Mouse (Mus musculus): ENCODE measurements around the gene Cyb561d2.

Cyb561d2 gene

GRCm38 (mm10) chr9:107521711-107522399 is 20.1 kb downstream of the Cyb561d2 start:
- ATAC-seq (ENCODE audit: low TSS enrichment) = 0 out of 2 replicates have a peak, but pooled peaks have one; percentile 47

DNA sequence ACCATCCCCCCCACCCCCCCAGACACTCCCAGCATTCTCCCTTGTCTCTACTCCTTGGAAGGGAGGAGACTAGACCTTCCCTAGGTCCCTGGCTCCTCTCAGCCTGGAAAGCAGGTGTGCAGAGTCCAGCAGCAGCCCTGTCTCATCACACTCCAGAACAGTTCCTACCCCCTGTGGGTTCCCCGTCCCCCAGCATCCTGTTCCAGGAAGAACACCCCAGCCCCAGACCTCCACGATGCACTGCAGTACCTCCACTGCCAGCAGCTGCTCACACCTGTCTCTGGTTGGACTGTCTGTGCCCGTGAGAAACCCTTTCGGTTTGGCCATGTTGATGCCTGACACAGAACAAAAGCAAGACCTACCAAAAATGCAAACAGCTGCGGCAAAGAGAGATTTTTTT is 20.8 kb downstream of the Cyb561d2 start:
- no peak for ATAC-seq (ENCODE audit: low TSS enrichment)

DNA sequence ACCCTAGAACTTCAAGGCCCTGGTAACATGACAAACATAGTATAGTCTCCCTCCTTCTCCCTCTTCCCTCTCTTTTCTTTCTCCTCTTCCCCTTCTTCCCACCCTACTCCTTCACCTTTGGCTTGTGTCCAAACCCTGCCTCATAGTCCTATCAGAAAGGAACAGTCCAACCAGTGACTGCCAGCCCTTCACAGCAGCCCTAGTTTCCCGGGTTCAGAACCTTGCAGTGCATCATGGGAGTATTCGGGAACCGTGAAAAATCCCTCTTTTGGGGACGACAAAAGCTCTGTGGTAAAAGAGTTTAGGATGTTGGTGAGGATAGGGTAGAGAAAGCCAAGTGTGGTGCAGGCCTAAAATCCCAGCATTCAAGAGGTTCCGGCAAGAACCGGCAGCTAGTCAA is 21.7 kb downstream of the Cyb561d2 start:
- ATAC-seq (ENCODE audit: low TSS enrichment) = no peak

DNA sequence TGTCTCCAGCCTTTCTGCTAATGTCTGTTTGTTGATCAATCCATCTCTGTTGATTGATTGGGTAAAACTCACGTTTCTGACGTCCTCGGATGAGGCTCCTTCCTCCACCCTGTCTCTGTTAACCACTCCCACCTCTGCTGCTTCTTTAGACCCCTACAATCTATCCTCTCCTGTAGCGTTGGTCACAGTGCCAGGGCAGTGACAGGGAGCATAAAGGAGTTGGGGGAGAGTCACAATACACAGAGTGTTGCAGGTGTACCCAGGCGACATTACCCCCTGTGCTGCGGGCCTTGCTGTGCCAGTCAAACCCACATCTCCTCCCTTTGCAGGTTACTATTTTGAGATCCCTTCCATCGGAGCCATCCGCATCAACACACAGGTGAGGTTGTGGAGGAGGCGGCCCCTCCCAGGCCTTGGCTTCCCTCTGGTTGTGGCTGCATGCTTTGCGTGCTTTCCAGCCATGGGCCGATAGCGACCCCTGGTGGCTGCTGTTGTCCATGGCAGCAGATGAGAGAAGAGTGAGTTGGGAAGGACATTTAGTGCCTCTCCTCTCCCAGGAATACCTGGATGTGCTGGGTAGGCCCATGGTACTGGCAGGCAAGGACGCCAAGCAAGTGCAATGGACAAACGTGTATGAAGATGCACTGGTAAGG is 27.6 kb downstream of the Cyb561d2 start:
- peak; percentile 82 for ATAC-seq (ENCODE audit: low TSS enrichment)

DNA sequence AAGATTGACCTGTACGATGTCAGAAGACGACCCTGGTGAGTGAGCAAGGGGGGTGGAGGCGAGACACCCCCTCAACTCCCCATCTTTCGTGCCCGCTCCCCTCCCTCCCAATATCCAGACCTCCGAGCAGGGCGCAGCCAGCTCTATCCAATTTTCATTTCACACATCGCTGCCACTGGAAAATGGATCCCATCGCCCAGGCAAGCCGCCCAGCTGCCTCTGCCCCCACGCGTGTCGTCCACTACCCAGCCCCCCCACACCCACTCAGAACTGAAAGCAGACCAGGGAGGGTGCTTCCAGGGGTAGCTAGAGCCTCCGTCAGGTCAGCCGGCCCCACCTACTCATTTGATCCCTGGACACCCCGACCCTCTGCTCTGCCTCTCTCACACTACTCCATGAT is 29.7 kb downstream of the Cyb561d2 start:
- no peak for ATAC-seq (ENCODE audit: low TSS enrichment)

DNA sequence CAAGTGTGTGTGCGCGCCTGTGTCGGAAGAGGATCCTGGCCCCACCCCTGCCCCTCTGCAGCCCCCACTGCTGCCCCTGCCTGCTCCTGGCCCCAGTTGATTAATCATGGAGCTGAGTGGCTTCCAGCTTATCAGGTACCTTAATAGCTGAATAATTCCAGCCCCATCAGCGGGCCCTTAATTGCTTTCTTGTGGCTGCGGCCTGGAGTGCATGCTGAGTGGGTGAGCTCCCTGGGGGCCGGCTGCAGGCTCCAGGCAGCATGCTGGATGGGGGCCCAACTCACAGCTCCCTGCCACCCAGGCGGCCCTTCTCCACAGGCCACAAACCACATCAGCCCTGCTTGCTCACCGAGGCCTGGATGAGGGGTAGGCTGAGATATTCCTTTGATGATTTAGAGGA is 30.6 kb downstream of the Cyb561d2 start:
- ATAC-seq (ENCODE audit: low TSS enrichment) = no peak

GRCm38 (mm10) chr9:107510384-107511100 is 31.5 kb downstream of the Cyb561d2 start:
- no peak for ATAC-seq (ENCODE audit: low TSS enrichment)

GRCm38 (mm10) chr9:107508266-107508665 is 33.7 kb downstream of the Cyb561d2 start:
- peak; percentile 72 for ATAC-seq (ENCODE audit: low TSS enrichment)

DNA sequence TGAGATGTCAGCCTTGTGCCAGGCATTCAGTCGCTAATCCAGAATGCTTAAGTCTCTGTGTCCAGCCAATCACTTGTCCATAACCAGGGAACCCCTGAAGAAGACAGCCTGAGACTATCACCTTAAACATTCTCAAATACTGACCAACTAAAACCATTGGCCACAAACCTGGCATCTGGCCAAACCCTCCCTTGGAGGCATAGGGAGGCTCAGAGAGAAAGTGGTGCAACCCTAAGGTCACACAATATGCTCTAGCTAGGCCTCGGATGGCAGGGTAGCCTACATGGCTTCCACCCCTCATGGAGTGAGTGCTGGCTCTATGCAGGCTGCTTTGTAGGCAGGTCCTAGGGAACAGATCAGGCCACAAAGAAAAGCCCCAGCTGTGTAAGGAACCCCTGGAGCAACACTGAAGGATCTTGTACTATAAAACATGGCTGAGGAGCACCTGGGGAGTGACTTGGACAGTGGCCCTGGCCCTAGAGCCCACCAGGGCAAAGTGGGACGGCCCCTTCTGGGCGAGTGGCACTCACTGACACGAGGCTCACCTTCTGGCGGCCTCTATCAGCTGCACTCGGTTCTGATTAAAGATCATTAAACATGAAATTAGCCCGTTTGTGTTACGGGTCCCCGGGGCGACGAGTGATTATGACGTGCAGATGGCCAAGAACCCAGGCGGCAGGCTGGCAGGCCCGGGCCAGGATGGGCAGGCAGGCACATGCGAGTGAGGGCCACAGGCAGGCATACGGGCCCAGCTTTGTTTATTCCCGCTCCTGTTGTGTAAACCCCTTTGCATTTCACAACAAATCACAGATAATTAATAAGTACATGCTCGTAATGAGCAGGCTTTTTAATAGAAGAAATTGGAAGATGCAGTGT is 37.1 kb downstream of the Cyb561d2 start:
- no peak for ATAC-seq (ENCODE audit: low TSS enrichment)

DNA sequence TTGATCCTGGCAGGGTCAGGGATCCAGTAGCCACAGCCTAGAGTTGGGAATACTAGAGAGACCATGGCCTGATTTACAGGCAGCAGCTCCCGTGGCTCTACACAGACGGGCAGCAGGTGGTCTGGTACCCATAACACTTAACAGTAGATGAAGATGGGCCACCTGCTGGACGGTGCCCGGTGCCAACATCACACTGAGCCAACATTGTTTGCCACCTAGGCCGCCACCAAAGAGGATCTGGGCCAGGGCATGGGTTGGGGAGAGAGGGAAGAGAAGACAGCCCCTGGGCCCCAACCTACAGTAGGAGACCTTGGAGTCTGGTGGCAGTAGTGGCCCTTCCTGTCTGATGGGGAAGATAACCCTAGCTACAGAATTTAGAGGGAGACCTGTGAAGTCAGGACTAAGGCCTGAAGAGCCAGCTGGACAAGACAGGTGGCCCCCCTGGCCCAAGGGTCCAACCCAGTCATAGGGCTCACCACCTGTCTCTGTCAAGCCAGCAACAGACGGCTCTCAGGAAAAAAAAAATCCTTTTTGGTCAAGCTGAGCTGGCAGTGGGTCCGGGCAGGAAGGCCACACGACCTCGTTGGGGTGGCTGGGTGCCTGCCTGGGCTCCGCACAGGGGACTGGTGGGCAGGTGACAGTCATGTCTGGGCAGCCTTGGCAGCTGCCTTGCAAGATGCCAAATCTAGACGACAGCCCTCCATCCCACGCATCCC is 39.7 kb downstream of the Cyb561d2 start:
- no peak for ATAC-seq (ENCODE audit: low TSS enrichment)

DNA sequence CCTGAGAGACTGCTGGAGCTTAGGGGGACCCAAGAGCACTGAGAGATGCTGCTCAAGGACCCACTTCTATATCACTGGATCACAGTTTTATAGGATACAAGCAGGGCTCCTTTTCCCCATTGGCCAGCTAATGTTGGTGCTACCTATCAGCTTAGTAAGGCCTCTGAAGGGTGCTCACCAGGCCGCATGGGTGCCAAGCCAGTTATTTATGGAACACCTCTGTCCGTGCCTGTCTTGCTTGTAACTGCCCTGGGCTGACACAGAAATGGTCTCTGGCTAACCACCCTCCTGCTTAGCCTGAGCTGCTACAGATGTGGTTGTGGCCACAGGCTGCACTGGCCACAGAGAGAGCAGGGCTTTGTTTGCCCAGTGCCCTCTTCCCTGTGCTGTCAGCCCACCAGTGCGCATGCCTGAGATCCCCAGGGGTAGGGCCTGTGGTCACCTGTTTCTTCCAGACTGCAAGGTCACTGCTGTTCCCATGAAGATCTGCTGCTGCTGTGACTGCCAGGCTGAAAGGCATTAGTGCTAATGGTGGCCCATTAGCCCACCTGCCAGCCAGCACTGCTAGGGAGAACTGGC is 41.2 kb downstream of the Cyb561d2 start:
- ATAC-seq (ENCODE audit: low TSS enrichment) = no peak

- no peak for ATAC-seq (ENCODE audit: low TSS enrichment)
These were observed 45.6 kb downstream of the Cyb561d2 start for GRCm38 (mm10) chr9:107496359-107496758.

DNA sequence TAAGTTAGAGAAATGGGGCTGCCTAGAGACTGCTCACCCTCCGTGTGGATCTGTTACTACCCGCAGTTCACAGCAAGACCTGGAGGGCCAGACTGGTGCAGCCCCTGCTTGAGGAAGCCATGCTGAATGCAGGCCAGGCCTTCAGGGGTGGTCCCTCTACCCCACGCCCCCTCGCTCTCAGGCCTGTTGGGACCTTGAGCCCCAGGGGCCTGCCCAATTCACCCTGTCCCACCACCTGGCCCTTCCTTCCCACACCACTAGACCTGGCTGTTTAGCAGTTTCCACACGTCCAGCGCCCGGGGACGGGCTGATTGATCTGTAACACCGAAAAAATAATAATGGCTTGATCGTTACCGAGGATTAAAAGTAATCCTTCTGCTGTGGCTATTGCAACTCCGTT is 47.8 kb downstream of the Cyb561d2 start:
- no peak for ATAC-seq (ENCODE audit: low TSS enrichment)

DNA sequence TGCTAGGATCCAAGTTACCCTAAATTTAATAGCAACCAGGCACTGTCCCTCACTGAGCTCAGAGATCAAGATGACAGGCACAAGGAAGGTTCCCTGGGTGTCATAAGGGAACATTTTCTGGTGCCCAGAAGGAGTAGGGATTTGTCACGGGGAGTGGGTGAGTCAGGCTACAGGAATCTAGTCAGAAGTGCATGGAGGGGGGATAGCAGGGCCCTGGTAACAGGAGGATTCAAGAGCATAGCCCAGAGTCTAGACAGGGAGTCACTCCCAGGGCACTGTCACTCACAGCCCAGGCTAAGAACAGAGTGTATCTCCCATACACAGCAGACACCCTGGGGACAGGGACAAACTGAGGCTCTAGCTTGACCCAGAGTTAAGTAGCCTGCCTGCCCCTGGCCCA is 48.5 kb downstream of the Cyb561d2 start:
- ATAC-seq (ENCODE audit: low TSS enrichment) = no peak

DNA sequence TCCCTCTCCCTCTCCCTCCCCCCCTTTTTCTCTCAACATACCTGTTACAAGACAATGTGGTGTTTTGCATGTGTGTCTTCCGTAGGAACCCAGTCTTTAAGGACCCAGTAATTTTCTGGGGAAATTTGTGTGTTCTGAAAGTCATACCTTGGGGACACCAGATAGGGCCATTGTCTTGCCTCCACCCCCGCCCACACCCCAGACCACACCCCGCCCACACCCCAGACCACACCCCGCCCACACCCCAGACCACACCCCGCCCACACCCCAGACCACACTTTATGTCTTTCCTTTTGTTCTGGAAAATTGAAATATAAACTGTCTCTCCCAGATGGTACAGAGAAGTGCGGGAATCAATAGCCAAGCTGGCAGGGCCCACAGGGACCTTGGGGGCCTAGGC is 51.4 kb downstream of the Cyb561d2 start:
- ATAC-seq (ENCODE audit: low TSS enrichment) = no peak

- no peak for ATAC-seq (ENCODE audit: low TSS enrichment)
These were observed 51.8 kb downstream of the Cyb561d2 start for GRCm38 (mm10) chr9:107490146-107490545.

Data from frontal cortex, adult (tissue).